Mouse (Mus musculus): ENCODE data around the gene Dync2li1.

The Dync2li1 gene

DNA sequence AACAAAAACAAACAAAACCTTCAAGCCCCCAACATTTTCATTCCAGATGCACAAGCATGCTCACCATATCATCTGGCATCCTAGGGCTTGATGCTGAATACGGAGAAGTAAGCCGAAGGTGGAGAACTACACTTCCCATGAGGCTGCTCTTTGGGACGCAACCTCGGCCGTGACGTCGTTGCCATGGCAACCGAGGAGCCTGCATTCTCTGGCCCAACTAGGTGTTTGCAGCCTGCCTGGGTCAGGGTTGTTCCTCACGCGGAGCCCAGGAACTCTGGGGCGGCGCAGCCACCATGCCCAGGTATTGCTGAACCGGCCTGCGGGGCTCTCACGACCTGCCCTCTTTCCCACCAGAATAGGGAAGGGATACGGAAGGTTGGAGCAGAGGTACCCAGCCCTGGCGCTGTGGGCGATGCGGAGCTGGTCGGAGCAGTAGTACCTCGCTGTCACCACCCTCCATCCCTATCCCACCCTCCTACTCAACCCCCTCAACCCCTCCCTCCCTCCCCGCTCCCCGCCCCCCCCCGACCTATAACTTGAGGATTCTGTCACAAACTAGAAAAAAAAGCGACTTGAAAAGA, at the start of gene Dync2li1:
TSS of gene Dync2li1 (plus strand) at position 221 of the 581 bp plus-strand sequence.
- peak; percentile 91 for DNase-seq (ENCODE audit: low read depth, low spot score)

DNA sequence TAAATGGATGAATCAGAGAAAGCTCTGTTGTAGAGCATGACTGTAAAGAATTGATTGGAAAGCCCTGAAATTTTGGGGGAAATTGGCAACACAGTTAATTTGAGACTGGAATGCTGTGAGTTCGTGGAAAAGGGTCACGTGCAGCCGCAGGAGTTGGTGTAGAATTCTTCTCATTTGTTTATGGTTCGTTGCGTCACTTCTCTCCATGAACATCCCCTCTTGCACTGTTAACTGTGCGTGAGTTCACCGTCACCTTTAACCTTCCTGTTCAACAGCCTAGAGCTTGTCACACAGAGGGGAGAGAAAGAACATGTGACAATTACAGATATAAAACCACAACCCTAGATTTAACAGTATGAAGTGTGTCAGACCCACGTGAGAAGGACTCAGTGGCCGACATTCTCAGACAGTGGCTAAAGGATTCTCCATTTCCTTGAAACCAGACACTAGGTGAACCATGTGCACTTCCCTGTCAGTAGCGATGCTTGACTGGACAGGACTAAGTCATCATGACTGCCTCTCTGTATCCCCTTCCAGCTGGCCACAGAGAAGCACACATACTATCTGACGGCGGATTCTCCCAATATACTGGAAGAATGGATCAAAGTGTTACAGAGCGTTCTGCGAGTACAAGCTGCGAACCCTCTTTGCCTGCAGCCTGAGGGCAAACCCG, 49.5 kb upstream of the Dync2li1 start:
- DNase-seq (ENCODE audit: low read depth, low spot score), result no peak

DNA sequence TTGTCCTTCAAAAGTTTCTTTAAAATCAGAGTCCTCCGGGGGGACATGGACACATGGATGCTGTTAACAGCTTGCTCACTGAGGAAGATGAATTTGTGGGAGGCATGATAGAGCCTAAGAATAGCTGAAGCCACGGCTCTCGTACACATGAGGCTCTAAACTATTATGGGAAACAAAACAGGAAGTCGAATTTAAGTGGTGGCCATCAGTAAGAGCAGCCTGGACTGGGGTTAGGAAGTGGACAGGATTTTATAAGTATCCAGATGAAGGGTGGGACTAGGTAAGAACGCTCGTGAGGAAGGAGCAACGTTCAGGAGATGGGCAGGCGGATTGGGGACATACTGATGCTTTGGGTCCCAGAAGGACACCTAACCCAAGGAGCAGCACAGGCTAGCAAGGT, 47.0 kb upstream of the Dync2li1 start:
- no peak for DNase-seq (ENCODE audit: low read depth, low spot score)

DNA sequence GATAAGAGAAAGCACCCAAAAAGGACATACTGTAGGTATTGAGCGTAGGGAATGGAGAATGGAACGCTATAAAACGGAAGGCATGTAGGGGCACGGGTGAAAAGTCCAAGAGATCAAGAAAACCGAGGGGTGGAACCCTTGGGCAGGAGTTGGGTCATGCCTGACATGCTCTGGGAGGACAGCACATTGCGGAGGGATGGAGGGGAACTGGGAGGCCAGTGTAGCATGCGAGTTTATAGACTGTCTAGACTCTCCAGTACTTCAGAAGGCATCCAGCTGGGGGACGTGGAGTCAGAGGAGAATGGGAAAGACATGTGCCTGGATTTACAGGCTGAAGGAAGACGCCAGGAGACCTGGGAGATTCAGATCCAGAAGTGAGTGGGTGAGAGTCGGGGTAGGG, 46.5 kb upstream of the Dync2li1 start:
- no peak for DNase-seq (ENCODE audit: low read depth, low spot score)

DNA sequence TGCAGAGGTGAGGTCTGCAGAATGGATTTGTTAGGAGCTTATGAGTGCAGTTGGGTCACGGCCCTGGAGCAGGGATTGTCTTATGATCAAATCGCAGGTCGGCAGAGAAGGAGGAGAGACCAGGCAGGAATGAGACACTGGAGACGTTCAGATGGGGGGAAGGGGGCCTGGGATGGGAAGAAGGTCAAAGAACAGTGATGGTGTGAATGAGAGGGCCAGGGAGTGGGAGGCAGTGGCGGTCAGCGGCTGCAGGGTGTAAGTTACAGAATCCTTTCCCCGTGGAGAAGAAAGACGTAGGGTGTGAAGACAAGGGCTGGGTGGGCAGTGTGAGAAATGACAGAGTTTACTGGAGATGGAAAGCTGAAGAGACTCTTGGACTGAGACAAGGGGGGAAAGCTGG, 45.5 kb upstream of the Dync2li1 start:
- no peak for DNase-seq (ENCODE audit: low read depth, low spot score)

DNA sequence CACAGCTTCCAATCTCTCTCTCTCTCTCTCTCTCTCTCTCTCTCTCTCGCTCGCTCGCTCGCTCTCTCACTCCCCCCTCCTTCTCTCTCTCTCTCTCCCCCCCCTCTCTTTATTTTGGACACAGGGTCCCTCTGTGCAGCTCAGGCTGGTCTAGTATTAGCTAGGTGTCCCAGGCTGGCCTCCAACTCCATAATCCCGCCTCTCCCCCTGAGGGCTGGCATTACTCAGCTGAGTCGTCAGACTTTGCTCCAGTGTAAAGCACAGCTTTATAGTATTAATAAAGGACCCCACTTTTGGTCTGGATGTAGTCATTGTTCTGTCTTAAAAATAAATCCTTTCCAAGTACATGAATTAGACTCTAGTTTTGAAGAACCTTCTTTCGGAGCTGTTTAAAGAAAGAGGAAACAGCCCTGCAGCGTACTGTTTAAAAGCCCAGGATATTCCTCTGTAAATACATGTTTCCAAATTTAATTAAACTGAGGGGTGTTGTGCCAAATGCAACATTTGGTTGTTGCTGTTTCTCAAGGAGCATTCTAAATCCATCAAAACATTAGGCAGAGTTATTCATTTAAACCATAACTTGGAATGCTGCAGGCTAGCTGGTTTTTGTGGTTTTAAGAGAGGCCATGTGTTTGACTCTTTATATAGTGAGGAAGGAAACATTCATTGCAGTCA, 44.4 kb upstream of the Dync2li1 start:
- no peak for DNase-seq (ENCODE audit: low read depth, low spot score)

DNA sequence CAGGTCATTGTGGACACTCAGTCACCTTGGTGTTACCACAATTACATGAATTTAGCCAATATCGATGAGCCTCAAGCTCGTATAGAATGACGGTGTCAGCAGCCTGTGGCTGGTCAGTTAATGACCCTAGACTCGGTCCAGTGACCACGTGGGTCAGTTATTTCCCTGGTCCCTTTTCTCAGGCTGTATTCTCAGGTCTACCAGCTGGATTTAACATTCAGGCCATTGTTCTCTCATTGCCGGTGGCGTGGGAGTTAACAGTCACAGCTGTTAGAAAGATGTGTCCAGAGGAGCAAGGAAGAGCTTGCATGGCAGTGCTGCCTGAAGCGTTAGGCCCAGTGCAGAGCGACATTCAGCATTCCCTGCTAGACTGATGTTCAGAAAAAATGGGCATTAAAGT, 42.2 kb upstream of the Dync2li1 start:
- no peak for DNase-seq (ENCODE audit: low read depth, low spot score)

DNA sequence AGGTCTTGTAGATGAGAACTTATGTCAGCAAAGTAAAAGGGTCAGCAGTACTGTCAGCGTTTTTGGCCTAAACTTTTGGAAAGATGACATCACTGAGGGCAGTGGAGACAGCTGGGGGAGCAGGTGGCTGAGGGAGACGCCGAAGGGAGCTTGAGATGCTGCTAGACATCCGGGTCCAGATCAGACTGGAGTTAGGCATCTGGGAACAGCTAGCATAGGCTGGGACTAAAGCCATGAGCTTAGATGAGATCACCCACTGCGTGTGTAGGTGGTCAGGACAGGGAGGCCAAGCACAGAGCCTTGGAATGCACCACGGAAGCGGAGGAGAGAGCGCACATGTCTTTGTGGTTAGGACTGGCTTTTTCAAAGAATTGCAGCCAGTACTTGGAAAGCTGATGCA, 41.2 kb upstream of the Dync2li1 start:
- DNase-seq (ENCODE audit: low read depth, low spot score), result no peak

DNA sequence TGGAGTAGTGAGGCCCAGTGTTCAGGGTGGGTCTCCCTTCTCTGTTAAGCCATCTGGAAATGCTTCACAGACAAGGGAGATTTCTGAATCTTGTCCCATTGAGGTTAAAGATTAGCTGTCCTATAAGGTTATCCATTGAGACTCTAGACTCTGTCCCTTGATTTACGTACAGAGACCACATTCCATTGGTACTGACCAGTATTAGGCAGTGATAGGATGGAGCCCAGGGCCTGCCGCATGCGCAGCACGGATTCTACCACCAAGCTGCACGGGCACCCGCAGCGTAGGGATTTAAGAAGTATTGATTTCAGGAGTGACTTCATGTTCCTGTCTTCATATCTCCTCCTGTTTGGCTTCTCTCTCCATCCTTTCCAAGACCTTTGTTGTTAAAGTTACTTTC, 36.2 kb upstream of the Dync2li1 start:
- no peak for DNase-seq (ENCODE audit: low read depth, low spot score)

DNA sequence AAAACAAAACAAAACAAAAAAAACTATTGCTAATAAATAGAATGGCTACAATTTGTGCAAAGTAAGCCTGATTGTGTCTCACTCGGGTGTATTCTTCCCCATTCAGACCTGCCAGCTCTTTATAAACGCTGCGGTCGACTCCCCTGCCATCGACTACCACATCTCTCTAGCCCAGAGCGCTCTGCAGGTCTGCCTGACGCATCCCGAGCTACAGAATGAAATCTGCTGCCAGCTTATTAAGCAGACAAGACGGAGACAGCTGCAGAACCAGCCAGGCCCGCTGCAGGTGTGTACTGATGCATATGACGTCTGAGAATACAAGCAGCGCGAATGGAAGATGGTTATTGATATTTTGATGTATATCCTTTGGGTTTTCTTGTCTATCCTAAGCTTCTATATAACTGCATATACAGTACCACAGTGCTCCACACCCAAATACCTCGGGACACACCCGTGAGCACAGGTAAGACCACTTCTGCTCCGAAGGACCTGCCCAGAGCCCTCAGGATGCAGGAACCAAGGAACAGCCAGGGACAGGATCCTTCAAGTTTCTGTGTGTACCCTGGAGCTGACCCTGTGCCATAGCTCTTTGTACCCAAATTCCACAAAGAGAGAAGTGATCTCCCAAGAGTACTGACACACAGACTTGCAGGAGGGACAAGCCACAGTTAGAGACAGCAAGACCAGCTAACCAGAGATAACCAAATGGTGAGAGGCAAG, 34.7 kb upstream of the Dync2li1 start:
- no peak for DNase-seq (ENCODE audit: low read depth, low spot score)

DNA sequence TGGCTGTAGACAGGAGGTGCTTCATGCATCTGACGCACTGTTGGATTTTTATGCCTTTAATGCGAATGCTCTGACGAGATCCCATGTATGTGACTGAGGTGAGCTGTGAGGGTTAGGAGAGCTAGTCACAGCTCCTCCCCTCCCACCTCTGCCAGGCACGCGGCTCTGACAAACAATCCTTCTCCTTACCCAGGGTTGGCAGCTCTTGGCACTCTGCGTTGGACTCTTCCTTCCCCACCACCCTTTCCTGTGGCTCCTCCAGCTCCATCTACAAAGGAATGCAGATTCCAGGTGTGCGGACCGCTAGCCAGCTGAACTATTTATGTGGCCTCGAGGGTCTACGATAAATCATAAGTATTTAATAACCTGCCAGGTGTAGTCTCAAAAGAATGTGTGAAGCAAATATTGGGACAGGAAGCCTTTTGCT, 30.3 kb upstream of the Dync2li1 start:
- DNase-seq (ENCODE audit: low read depth, low spot score), result no peak

DNA sequence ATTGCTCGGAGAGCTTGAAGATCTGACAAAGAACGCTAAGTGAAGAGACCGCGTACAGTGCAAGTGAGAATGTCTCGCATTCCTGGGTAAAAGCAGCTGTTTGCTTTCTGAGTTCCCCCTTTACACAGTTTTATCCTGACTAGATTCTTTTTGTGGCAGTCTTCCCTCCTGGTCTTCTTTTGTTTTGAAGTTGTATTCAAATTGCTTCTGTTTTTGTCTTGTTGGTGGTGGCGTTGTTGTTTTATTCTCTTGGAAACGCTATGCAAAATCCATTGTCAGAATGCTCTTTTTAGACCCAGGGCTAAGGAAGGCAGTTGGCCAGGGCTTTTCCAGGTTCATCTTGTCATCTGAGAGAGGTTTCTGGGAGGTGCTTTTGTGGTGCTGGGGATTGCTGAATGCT, 29.8 kb upstream of the Dync2li1 start:
- DNase-seq (ENCODE audit: low read depth, low spot score), result no peak

DNA sequence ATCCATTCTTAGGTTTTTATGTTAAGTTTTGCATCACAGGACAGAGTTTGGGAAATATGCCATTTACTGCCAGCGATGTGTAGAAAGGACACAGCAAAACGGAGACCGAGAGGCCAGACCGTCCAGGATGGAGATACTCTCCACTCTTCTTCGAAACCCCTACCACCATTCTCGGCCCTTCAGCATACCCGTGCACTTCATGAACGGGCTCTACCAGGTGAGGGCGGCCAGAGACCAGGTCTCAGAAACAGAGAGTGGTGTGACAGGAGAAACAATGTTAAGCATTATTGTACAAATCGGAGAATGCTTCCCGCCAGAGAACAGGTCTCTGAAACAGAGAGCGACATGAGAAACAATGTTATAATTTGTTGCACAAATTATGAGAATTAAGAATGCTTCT, 28.4 kb upstream of the Dync2li1 start:
- no peak for DNase-seq (ENCODE audit: low read depth, low spot score)

DNA sequence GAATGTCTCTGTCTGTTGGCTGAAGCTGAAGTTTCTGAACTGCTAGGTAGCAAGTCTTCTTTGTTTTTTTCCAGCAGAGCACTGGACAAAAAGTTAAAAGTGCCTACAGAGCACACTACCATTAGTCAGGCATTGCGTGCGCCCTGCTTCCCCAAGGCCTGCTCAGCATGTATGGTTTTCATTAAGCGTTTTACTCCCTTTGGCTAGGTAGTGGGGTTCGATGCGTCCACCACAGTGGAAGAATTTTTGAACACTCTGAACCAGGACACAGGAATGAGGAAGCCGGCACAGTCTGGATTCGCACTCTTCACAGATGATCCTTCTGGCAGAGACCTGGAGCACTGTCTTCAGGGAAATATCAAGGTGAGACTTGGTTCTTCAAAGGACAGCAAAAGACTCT, 27.4 kb upstream of the Dync2li1 start:
- DNase-seq (ENCODE audit: low read depth, low spot score), result no peak

DNA sequence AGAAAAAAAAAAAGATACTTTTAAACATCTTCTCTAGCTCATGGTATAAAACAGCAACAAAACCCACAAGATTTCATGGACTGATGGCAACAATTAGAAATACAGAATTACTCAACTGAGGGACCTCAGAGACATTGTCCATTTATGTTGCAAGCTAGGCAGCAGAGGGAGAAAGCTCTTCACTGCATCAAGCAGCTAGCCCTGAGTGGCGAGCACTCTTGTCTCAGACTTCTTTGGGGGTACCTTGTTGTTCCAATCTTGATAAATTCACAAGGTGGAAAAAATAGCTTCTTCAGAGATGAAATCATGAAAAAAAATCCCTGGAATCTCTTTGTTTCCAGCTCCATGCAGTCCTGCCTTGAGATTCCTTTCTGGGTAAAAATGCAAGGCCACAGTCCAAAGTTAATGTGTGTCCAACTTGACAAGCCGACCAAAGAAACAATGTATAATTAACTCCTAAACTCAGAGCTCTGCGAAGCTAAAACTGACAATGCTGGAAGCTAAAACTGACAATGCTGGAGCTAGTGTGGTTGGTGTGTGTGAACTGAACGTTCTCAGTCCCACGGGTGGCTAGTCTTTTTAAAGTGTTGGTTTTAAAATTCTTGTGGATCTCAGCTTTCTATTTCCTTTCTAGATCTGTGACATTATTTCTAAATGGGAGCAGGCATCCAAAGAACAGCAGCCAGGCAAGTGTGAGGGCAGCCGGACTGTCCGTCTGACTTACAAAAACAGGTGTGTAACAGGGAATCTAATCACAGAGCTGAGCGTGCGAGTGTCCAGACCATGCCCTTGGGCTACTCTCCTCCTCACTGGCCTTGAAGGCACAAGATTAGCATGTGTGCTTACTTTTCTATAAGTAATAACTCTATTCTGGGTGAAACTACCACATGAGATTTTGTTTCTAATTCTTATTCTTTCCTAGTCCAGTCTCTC, 26.0 kb upstream of the Dync2li1 start:
- no peak for DNase-seq (ENCODE audit: low read depth, low spot score)

DNA sequence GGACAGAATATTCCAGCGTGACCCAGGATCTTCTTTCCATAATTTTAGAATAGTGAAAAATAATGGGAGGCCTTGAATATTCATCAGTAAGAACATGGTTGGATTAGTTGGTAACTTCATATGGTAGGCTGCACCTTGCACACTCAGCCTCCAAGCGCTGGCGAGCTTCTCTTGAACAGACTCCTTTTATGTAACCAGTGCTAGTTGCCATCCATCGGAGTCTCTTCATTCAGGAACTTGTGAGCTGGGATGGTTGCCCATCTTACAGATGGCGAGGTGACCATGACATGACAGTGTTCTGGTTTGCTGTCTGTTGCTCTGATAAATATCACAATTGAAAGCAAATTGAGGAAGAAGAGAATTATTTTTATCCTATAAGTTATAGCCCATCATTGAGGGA, 24.5 kb upstream of the Dync2li1 start:
- DNase-seq (ENCODE audit: low read depth, low spot score), result no peak

DNA sequence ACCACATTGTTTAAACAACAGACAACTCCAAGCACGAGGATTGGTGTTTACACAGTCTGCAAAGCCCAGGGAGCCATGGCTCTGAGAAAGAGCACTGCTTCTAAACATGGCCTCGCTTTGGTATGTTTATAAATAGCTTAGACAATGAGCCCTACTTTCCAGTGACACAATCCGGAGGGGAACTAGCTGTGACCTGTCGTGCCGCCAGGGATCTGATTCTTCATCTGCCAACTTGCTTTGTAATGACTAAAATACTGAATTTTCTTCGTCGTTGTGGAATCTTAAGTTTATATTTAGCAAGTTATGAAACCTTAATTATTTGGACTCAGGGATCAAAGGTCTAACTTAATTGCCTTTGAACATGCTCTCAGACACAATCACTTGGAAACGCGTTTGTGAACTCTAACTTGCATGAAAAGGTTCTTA, 23.1 kb upstream of the Dync2li1 start:
- no peak for DNase-seq (ENCODE audit: low read depth, low spot score)

DNA sequence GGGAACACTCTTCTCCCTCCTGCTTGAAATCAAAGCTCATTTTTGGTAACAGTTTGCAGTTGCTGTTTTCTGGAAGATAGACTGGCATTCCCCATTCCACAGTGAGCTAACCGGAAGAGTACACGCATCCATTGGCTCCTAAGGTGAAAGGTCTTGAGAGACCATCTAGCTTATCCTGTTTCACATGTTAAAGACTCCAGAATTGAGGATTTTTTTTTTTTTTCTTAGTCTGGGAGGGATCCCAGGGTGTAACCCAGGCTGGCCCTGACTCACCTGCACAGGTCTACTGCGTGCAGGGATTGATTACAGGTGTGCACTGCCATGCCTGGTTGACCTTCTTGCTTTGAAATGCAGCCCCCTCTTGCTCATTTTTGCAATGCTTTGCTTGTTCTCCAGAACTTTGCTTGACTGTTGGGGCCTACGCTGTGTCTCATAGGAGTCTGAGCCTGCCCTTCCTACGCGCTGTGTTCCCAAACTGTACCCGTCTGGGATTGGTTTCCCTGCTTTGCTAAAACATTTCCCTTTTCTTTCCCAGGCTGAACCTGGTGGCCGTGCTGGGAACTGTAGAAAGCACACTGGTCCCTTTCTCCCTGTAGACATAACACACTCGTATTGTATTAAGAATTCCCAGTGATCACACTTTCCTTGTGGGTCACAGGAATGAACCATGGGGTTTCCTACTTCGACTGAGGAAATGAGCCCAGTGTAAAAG, 22.4 kb upstream of the Dync2li1 start:
- no peak for DNase-seq (ENCODE audit: low read depth, low spot score)

DNA sequence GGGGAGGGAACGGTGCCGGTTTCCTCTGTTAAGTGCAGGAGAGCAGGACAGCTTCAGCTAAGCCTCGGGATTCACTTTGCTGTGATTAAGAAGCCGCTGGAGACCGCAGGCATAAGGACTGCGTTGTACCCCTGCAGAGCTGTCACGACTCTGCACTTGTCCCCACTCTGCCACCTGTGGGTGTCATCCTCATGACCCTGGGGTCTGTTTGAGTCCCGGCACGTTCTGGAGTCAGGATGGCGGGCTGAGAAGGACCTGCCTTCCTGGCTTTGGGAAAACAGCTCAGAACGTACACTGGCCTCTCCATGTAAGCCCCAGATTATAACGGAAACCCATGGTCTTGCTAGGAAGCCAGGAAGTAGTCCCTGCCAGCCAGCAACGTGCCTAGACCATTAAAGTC, 19.3 kb upstream of the Dync2li1 start:
- DNase-seq (ENCODE audit: low read depth, low spot score), result no peak

DNA sequence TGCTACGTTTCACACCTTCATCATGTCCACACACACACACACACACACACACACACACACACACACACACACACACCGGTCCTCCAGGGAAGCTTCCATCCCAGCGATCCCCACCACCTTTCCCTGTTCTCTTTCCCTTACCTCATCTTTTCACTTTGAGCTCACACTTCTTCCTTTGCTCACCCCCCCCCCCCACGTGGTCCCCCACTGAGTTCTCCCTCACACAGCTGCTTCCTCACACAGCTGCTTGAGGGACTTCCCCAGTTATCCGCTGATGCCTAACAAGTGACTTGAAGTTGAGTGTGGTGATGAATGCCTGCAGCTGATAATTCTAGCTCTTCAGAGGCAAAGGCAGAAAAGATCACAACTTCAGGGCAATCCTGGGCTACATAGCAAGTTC, 18.7 kb upstream of the Dync2li1 start:
- DNase-seq (ENCODE audit: low read depth, low spot score), result no peak

DNA sequence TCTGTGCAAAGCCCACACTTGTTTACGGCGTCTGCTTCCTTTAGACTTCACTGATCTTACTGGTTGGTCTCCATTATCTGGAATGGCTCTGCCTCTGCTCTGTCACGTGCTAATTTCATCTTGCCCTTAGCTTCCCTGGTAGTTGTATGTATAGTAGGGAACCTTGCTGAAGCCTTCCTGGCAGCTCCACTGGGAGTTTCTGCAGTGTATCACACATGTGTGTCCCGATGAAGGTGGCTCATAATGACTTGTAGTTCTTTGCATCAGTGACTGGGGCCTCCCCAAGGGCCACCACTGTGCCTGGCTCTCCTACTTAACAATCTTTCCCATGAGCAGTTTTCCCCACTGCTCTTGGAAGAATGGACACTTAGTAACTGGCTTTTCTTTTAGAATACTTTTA, 17.7 kb upstream of the Dync2li1 start:
- DNase-seq (ENCODE audit: low read depth, low spot score), result no peak
